Mouse (Mus musculus): ENCODE measurements at regions not wholly inside any gene's neighbourhood (a gene's known extent, or its start where the extent isn't known, plus 50 kb on each side); places are given as distances from the start of the nearest gene placed in this dataset.

DNA sequence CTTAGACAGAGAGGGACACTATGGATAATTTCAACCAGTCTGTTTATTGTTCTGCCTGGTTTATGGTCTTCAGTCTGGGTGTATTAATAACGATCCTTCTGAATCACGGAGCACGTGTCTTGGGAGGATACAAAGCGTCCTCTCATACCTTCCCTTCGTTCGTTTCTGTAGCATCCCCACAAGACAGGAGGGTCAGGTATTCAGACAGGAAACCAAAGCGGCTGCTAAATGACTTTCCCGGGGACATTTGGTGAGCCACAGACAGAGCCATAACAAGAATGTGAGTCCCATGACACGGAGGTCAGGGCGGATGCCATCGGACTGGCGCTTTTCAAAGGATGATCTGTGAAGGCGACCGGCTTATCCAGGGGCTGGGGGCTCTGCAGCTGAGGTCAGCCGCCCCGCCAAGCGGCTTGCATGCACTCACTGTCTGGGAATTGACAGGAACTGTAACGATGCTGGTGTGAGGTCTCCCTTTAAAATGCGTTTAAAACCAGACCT, 120.9 kb upstream of the Lrig3 start:
- Histone ChIP-seq H3K4me3 (replicated peaks in 1 of 3; ENCODE audit: low read depth in 2 of 3, low read length in 2 of 3, poor library complexity in 1 of 3) (no peak overlapping the region), H3K36me3 (replicated peaks in 1 of 2; ENCODE audit: control insufficient read depth in 1 of 2, insufficient read depth in 1 of 2, low read length in 1 of 2) (no peaks in the 10 kb centered on the region), H3K27me3 (replicated peaks) (no peaks in the 10 kb centered on the region), H3K4me1 (ENCODE audit: control insufficient read depth in 1 of 2, insufficient read depth in 2 of 2) (no peaks in the 10 kb centered on the region), H3K9me3 (replicated peaks; ENCODE audit: low read length) (peaks cover 57% of the 10 kb centered on the region), H3K4me2 (ENCODE audit: insufficient read depth, low read depth, poor library complexity, severe bottlenecking) (no peak overlapping the region), H3K79me2 (replicated peaks; ENCODE audit: control insufficient read depth, extremely low read depth, insufficient read depth, poor library complexity, severe bottlenecking) (no peaks in the 10 kb centered on the region), H3K27ac (ENCODE audit: insufficient read depth, low read depth) (no peak overlapping the region), H3K9ac (ENCODE audit: insufficient read depth, low read depth) (no peak overlapping the region)
- in situ Hi-C loops (cut with MboI; ENCODE audit: low pct_ligation_motif_present, low pct_unique_long_range_greater_than_20kb, low sequenced_read_pairs) (no loop called here), dilution Hi-C loops (cut with MboI; ENCODE audit: extremely low pct_ligation_motif_present, extremely low pct_unique_long_range_greater_than_20kb, low sequenced_read_pairs) (no loop called here)
- no peak for TF ChIP-seq RAD21 (IDR thresholded peaks at IDR 0.05; ENCODE audit: low read depth, low read length)
- no peak for TF ChIP-seq KAT2A (IDR thresholded peaks at IDR 0.05; ENCODE audit: insufficient replicate concordance, low read length)
- no peak for TF ChIP-seq SIN3A (IDR thresholded peaks at IDR 0.05; ENCODE audit: low read length)
- TF ChIP-seq GABPA (IDR thresholded peaks at IDR 0.05; ENCODE audit: insufficient replicate concordance, low read depth, low read length), result no peak
- DNase-seq (ENCODE audit: extremely low read depth), result no peak

DNA sequence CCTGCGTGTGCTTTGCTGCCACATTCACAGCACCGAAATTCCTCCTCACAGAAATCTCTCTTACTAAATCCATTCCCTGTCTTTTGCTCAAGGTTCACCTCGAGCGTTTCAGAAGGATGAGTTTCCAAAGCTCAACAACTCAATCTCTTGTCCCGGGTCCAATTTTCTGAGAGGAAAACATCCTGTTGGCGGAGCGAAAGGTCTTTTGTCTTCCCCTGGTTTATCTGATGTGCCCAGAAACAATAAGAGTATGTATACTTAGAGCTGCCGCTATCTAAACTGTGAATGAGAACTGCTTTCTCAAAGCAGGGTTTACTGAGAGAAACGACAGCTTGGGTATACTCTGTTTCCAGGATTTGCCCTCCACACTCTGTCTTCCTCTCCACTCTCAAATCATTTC, 115.6 kb upstream of the Lrig3 start:
- Histone ChIP-seq H3K4me3 (replicated peaks in 1 of 3; ENCODE audit: low read depth in 2 of 3, low read length in 2 of 3, poor library complexity in 1 of 3) (no peak overlapping the region), H3K9me3 (replicated peaks; ENCODE audit: low read length) (peaks cover 55% of the 10 kb centered on the region), H3K27ac (ENCODE audit: insufficient read depth, low read depth) (no peak overlapping the region), H3K36me3 (replicated peaks in 1 of 2; ENCODE audit: control insufficient read depth in 1 of 2, insufficient read depth in 1 of 2, low read length in 1 of 2) (no peaks in the 10 kb centered on the region), H3K79me2 (replicated peaks; ENCODE audit: control insufficient read depth, extremely low read depth, insufficient read depth, poor library complexity, severe bottlenecking) (no peaks in the 10 kb centered on the region), H3K4me2 (ENCODE audit: insufficient read depth, low read depth, poor library complexity, severe bottlenecking) (no peak overlapping the region), H3K4me1 (ENCODE audit: control insufficient read depth in 1 of 2, insufficient read depth in 2 of 2) (no peaks in the 10 kb centered on the region), H3K9ac (ENCODE audit: insufficient read depth, low read depth) (no peak overlapping the region), H3K27me3 (replicated peaks) (no peaks in the 10 kb centered on the region)
- TF ChIP-seq USF2 (conservative IDR thresholded peaks at IDR 0.05; ENCODE audit: low read depth, low read length), result no peak
- TF ChIP-seq JUND (conservative IDR thresholded peaks at IDR 0.05; ENCODE audit: low read depth, low read length), result no peak
- no peak for TF ChIP-seq CTCF (conservative IDR thresholded peaks at IDR 0.05 in 1 of 2, IDR thresholded peaks at IDR 0.05 in 1 of 2; ENCODE audit: low read depth in 2 of 2, low read length in 2 of 2)
- no peak for TF ChIP-seq SIN3A (IDR thresholded peaks at IDR 0.05; ENCODE audit: low read length)
- no peak for TF ChIP-seq CHD2 (IDR thresholded peaks at IDR 0.05; ENCODE audit: low read length)
- no peak for TF ChIP-seq ZNF384 (IDR thresholded peaks at IDR 0.05; ENCODE audit: low read depth, low read length)
- no peak for TF ChIP-seq ZMIZ1 (IDR thresholded peaks at IDR 0.05; ENCODE audit: low read depth, low read length)
- in situ Hi-C loops (cut with MboI; ENCODE audit: low pct_ligation_motif_present, low pct_unique_long_range_greater_than_20kb, low sequenced_read_pairs) (no loop called here), dilution Hi-C loops (cut with MboI; ENCODE audit: extremely low pct_ligation_motif_present, extremely low pct_unique_long_range_greater_than_20kb, low sequenced_read_pairs) (no loop called here)
- DNase-seq (ENCODE audit: extremely low read depth), result no peak

DNA sequence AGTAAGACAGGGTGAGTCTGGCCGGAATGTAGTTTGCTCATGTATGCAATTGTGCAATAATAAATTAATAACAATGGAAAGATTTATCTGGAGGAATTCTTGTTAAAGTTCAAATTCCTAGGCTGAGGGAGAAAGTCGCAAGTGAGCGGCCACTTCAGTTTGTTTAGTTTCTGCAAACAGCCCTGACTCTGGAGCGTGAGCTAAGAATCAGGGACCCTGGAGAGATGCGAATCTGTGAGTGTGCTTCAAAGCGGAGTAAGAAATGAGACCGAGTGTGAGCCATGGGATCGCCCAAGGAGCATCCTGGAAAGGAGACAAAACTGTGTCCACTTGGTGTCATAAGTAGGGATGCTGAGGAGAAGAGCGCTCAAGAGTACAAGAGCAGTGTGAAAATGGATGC, 104.2 kb upstream of the Lrig3 start:
- H3K4me2 ChIP-seq (ENCODE audit: insufficient read depth, low read depth, poor library complexity, severe bottlenecking), result no peak overlapping the region
- TF ChIP-seq ZKSCAN1 (IDR thresholded peaks at IDR 0.05; ENCODE audit: borderline replicate concordance, low read depth, low read length), result no peak
- no peak for TF ChIP-seq KAT2A (IDR thresholded peaks at IDR 0.05; ENCODE audit: insufficient replicate concordance, low read length)
- TF ChIP-seq RCOR1 (conservative IDR thresholded peaks at IDR 0.05; ENCODE audit: low read depth, low read length), result no peak
- TF ChIP-seq MXI1 (IDR thresholded peaks at IDR 0.05; ENCODE audit: low read depth, low read length), result no peak
- TF ChIP-seq HCFC1 (IDR thresholded peaks at IDR 0.05; ENCODE audit: low read depth, low read length), result no peak
- H3K27me3 ChIP-seq (replicated peaks), result no peaks in the 10 kb centered on the region
- H3K79me2 ChIP-seq (replicated peaks; ENCODE audit: control insufficient read depth, extremely low read depth, insufficient read depth, poor library complexity, severe bottlenecking), result no peaks in the 10 kb centered on the region
- DNase-seq (ENCODE audit: extremely low read depth), result no peak
- in situ Hi-C loops (cut with MboI; ENCODE audit: low pct_ligation_motif_present, low pct_unique_long_range_greater_than_20kb, low sequenced_read_pairs), result no loop called here
- no peak overlapping the region for H3K4me3 ChIP-seq (replicated peaks in 1 of 3; ENCODE audit: low read depth in 2 of 3, low read length in 2 of 3, poor library complexity in 1 of 3)
- no peaks in the 10 kb centered on the region for H3K36me3 ChIP-seq (replicated peaks in 1 of 2; ENCODE audit: control insufficient read depth in 1 of 2, insufficient read depth in 1 of 2, low read length in 1 of 2)
- no peaks in the 10 kb centered on the region for H3K4me1 ChIP-seq (ENCODE audit: control insufficient read depth in 1 of 2, insufficient read depth in 2 of 2)
- no peak overlapping the region for H3K9ac ChIP-seq (ENCODE audit: insufficient read depth, low read depth)
- H3K27ac ChIP-seq (ENCODE audit: insufficient read depth, low read depth), result no peak overlapping the region
- peaks cover 68% of the 10 kb centered on the region for H3K9me3 ChIP-seq (replicated peaks; ENCODE audit: low read length)
- dilution Hi-C loops (cut with MboI; ENCODE audit: extremely low pct_ligation_motif_present, extremely low pct_unique_long_range_greater_than_20kb, low sequenced_read_pairs), result no loop called here

Data from CH12.LX (cell line).